Mouse (Mus musculus) heart, embryonic 13.5 days (tissue): ENCODE measurements around the gene Neurod2. TPM values are rescaled to one million over a fixed set of nuclear protein-coding genes. Genes with fewer than 3 reads are reported as not detected.

ENCODE experiments used
- ATAC-seq: fragments of 200-750 bp; cut with Nextera tagmentation; 2 replicates; pipeline ENCODE4 v1.8.0; 2017; ENCODE audit warnings: moderate TSS enrichment; ENCODE audit not compliant: insufficient number of reproducible peaks, low FRiP score, low TSS enrichment; ENCODE audit errors: extremely low read depth
- H3K27ac ChIP-seq: fragments of 300-500 bp; sonication (generic); replicated peaks from 2 replicates; pipeline ENCODE4 v1.5.1; 2015; ENCODE audit warnings: moderate library complexity, mild to moderate bottlenecking, inconsistent platforms
- H3K27me3 ChIP-seq: fragments of 300-500 bp; sonication (generic); replicated peaks from 2 replicates; pipeline ENCODE4 v1.6.1; 2015; ENCODE audit warnings: mild to moderate bottlenecking, inconsistent platforms
- H3K36me3 ChIP-seq: fragments of 300-500 bp; sonication (generic); 2 replicates; pipeline ENCODE4 v1.6.1; 2015; ENCODE audit warnings: mild to moderate bottlenecking, inconsistent platforms
- H3K4me1 ChIP-seq: fragments of 300-500 bp; sonication (generic); 2 replicates; pipeline ENCODE4 v1.6.1; 2015; ENCODE audit warnings: inconsistent platforms
- H3K4me2 ChIP-seq: fragments of 300-500 bp; sonication (generic); 2 replicates; pipeline ENCODE4 v1.6.1; 2015; ENCODE audit warnings: inconsistent platforms, mild to moderate bottlenecking, moderate library complexity
- H3K4me3 ChIP-seq: fragments of 300-500 bp; sonication (generic); 2 replicates; pipeline ENCODE4 v1.5.1; 2015; ENCODE audit warnings: moderate library complexity, mild to moderate bottlenecking, inconsistent platforms
- H3K9ac ChIP-seq: fragments of 300-500 bp; sonication (generic); 2 replicates; pipeline ENCODE4 v1.6.1; 2015; ENCODE audit warnings: inconsistent platforms, mild to moderate bottlenecking, moderate library complexity
- H3K9me3 ChIP-seq: fragments of 300-500 bp; sonication (generic); 2 replicates; pipeline ENCODE4 v1.6.1; 2016; ENCODE audit warnings: inconsistent platforms
- WGBS: fragments of 180-500 bp; shearing (Covaris S2); methylation state at CpG from one replicate; pipeline ENCODE4 v1.1.7; 2015; ENCODE audit warnings: mixed read lengths; 5-methylcytosine and 5-hydroxymethylcytosine counted together
- polyA plus RNA-seq: library from polyadenylated mRNA; unstranded; fragments of >200 nt; fragmentation: Nextera tagmentation; extraction: Ambion mirVana; gene quantifications from 2 replicates; pipeline ENCODE4 v1.2.1, GENCODE M21; 2015

Gene Neurod2
- polyA plus RNA-seq, 1 experiment from 2014 or later, result not detected

DNA sequence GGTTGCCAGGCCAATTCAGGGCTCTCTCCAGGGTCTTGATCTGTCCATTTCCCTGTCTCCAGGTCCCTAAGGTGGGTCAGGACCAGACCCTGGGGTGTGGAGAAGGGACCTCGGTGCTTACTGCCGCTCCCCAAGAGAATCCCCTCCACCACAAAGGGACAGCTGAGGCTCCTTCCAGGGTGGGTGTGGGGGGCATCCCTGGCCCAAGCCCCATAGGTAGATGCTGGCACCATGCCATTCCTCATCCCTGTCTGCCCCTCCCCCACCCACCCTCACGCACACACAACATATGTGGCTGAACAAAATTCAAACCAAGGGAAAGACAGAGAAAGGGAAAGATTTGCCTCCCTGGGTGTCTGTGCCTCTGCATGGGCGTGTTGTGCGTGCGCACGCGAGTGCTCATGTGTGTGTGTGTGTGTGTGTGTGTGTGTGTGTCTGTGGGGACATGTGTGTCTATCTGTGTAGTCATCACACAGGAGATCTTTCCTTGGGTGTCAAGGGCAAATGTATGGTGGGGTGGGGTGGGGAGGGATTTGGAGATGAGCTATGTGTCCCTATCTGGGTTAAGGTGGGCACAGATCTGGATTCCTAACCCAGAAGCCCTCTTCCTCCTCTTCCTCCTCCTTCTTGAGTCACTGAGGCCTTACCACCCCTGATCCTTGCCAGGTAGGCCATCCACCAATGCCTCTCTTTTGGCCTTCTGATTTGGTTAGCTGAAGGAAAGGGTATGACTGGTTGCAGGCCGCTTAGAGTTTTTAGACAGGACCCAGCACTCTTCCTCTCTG is 704 bp upstream of the Neurod2 start:
- H3K4me2 ChIP-seq, result no peak overlapping the region
- H3K4me1 ChIP-seq, result peaks cover 28% of the 10 kb centered on the region
- no peak for ATAC-seq
- H3K27ac ChIP-seq, result no peak overlapping the region
- no peak overlapping the region for H3K4me3 ChIP-seq
- no peaks in the 10 kb centered on the region for H3K36me3 ChIP-seq
- 29% methylated on average over 9 of the region's 9 CpGs for WGBS
- H3K27me3 ChIP-seq, result peaks cover 100% of the 10 kb centered on the region
- no peaks in the 10 kb centered on the region; the same call in 1 of the 2 replicates for H3K9me3 ChIP-seq
- no peak overlapping the region for H3K9ac ChIP-seq

DNA sequence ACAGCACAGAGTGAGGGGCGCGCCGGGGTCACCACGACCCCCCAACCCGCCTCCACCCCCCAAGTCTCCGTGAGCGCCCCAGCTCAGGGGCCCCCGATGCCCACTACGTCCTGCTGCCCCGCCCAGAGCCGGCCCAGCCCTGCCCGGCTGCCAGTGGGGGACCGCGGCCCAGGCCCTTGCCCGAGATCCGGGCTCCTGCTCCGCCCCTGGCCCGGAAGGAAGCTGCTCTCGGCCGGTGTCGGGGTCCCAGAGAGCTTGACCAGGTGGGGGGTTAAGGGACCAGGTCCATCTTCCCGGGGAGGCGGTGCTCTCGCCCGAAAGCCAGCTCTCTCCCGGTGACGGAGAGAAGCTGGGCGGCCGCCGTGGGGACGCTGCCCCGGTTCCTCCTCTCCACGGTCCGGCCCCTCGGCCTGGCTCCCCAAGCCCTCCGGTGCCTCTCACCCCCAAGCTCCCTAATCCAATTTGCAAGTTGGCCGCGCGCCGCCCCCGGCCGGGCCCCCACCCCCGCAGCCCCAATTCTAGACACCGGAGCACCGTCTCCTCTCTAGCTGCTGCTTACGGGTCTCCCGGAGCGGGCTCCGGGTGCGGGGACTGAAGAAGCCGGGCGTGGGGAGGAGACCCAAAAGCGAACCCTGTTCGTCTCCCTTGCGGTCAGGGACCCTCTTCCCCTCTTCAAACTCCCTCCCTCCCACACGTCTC is 928 bp downstream of the Neurod2 start:
- Histone ChIP-seq H3K27ac (no peak overlapping the region), H3K27me3 (peaks cover 100% of the 10 kb centered on the region), H3K4me3 (peak overlapping the region; percentile 44), H3K36me3 (no peaks in the 10 kb centered on the region), H3K4me2 (peak overlapping the region; percentile 64), H3K9ac (peak overlapping the region; percentile 47; the same call in 1 of the 2 replicates), H3K4me1 (peaks cover 21% of the 10 kb centered on the region), H3K9me3 (no peaks in the 10 kb centered on the region; the same call in 1 of the 2 replicates)
- no peak for ATAC-seq
- WGBS, result under 1% methylated on average over 47 of the region's 56 CpGs

DNA sequence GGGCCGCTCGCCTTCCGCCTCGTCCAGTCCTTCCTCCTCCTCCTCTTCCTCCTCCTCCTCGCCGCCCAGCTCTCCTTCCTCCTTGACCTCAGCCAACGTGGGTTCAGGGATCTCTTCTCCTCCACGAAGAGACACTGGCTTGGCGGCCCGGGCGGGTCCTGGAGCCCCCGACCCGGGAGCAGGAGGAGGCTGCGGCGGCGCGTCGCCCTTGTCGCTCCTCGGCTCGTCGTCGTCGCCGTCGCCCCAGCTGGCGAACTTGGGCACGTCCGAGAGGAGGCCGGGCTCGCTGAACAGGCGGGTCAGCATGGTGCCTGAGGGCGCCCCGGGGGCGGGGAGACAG is 1.4 kb downstream of the Neurod2 start:
- H3K4me3 ChIP-seq, result peak overlapping the region; percentile 44
- peaks cover 100% of the 10 kb centered on the region for H3K27me3 ChIP-seq
- WGBS, result 0% methylated on average over 22 of the region's 35 CpGs
- H3K27ac ChIP-seq, result no peak overlapping the region
- no peak for ATAC-seq
- H3K4me1 ChIP-seq, result peaks cover 21% of the 10 kb centered on the region
- H3K4me2 ChIP-seq, result peak overlapping the region; percentile 64
- H3K9ac ChIP-seq, result peak overlapping the region; percentile 47; the same call in 1 of the 2 replicates
- H3K36me3 ChIP-seq, result no peaks in the 10 kb centered on the region
- no peaks in the 10 kb centered on the region; the same call in 1 of the 2 replicates for H3K9me3 ChIP-seq

DNA sequence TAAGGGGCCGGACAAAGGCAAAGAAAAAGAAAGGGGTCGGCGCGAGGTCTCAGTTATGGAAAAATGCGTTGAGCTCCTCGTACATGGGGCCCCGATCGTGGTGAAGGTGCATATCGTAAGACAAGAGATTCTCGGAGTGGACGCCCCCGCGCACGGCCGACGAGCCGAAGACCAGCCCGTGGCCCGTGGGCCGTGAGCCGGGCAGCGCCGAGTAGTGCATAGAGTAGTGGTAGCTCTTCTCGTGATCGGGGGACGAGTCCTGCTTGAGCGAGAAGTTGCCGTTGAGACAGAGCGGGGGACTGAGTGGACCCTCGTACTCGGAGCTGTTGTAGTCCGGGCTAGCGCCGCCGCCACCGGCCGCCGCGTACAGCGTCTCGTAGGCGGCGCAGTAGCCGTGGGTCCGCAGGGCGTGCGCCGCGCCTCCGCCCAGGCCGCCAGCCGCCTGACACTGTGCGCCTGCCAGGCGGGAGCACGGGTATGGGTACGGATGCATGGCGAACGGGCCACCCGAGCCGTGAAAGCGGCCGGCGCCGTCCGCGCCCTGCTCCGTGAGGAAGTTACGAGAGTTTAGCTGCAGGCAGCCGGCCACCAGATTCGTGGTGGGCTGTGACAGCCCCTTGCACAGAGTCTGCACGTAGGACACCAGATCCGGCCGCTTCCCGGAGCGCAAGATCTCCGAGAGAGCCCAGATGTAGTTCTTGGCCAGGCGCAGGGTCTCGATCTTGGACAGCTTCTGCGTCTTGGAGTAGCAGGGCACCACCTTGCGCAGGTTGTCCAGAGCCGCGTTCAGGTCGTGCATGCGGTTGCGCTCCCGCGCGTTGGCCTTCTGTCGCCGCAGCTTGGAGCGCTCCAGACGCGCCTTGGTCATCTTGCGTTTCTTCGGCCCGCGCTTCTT is 2.1 kb downstream of the Neurod2 start:
- Histone ChIP-seq H3K27me3 (peaks cover 100% of the 10 kb centered on the region), H3K27ac (no peak overlapping the region), H3K36me3 (no peaks in the 10 kb centered on the region), H3K4me1 (peaks cover 21% of the 10 kb centered on the region), H3K4me3 (peak overlapping the region; percentile 44), H3K9ac (no peak overlapping the region), H3K9me3 (no peaks in the 10 kb centered on the region; the same call in 1 of the 2 replicates), H3K4me2 (peak overlapping the region; percentile 64)
- WGBS, result under 1% methylated on average over 97 of the region's 97 CpGs
- no peak for ATAC-seq

DNA sequence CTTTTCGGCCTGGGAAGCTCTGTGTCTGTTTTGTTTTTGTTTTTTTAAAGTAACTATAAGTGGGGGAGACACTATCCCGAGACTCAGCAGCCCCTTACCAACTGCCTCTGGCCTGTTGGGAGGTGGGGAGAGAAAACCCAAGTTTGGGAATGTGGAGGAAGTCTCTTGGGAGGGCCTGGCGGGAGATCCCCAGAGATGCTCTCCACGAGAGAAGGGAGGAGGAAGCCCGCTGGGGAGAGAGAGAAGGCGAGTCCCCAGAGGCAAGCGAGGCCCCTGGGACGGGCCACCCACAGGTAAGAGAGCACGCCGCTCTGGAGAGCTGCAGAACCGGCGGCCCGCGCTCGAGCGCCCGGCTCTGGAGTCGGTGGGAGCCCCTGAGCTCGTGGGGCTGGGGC is 2.7 kb downstream of the Neurod2 start:
- no peak overlapping the region for H3K9ac ChIP-seq
- peak overlapping the region; percentile 44 for H3K4me3 ChIP-seq
- H3K4me2 ChIP-seq, result peak overlapping the region; percentile 64
- H3K36me3 ChIP-seq, result no peaks in the 10 kb centered on the region
- peaks cover 21% of the 10 kb centered on the region for H3K4me1 ChIP-seq
- no peaks in the 10 kb centered on the region for H3K9me3 ChIP-seq
- peaks cover 100% of the 10 kb centered on the region for H3K27me3 ChIP-seq
- WGBS, result under 1% methylated on average over 19 of the region's 19 CpGs
- no peak overlapping the region for H3K27ac ChIP-seq
- ATAC-seq, result no peak

DNA sequence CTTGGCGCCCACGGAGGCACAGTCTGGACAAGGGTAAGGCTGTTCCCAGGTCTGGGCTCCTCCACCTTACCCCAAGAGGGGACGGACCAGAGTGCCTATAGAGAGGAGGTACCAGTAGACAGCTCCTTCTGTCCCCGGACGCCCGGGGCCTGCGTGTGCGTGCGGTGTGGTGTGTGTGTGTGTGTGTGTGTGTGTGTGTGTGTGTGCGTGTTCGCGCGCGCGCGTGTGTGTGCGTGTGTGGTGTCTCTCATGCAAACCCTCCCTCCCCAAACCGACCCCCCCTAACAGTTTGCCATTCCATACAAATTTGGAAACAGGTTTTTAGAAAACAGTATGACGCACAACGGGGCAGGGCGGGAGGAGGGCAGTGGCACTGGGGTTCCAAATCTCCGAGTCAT is 3.6 kb downstream of the Neurod2 start:
- 2% methylated on average over 22 of the region's 22 CpGs for WGBS
- ATAC-seq, result no peak
- no peak overlapping the region for H3K9ac ChIP-seq

GRCm38 (mm10) chr11:98325191-98325820 is 4.1 kb downstream of the Neurod2 start:
- H3K27me3 ChIP-seq, result peaks cover 100% of the 10 kb centered on the region
- no peak overlapping the region for H3K4me3 ChIP-seq
- H3K27ac ChIP-seq, result no peak overlapping the region
- H3K4me2 ChIP-seq, result no peak overlapping the region
- ATAC-seq, result no peak
- peaks cover 21% of the 10 kb centered on the region for H3K4me1 ChIP-seq
- H3K9ac ChIP-seq, result no peak overlapping the region
- 10% methylated on average over 14 of the region's 14 CpGs for WGBS
- no peaks in the 10 kb centered on the region for H3K9me3 ChIP-seq
- no peaks in the 10 kb centered on the region for H3K36me3 ChIP-seq

More for the DNA sequence above, 3.6 kb downstream of the Neurod2 start:
- peaks cover 100% of the 10 kb centered on the region for H3K27me3 ChIP-seq
- H3K4me3 ChIP-seq, result no peak overlapping the region
- no peak overlapping the region for H3K4me2 ChIP-seq
- no peaks in the 10 kb centered on the region for H3K36me3 ChIP-seq
- no peaks in the 10 kb centered on the region for H3K9me3 ChIP-seq
- no peak overlapping the region for H3K27ac ChIP-seq
- peaks cover 21% of the 10 kb centered on the region for H3K4me1 ChIP-seq

- WGBS, result 2% methylated on average over 9 of the region's 9 CpGs
- Histone ChIP-seq H3K9ac (no peak overlapping the region), H3K27ac (no peak overlapping the region), H3K27me3 (peaks cover 100% of the 10 kb centered on the region), H3K9me3 (no peaks in the 10 kb centered on the region), H3K36me3 (no peaks in the 10 kb centered on the region), H3K4me1 (peaks cover 21% of the 10 kb centered on the region), H3K4me2 (no peak overlapping the region), H3K4me3 (no peak overlapping the region)
- ATAC-seq, result no peak
Observed at GRCm38 (mm10) chr11:98323933-98324332, 5.5 kb downstream of the Neurod2 start.

- WGBS, result 4% methylated on average over 10 of the region's 10 CpGs
- no peak overlapping the region for H3K9ac ChIP-seq
- no peaks in the 10 kb centered on the region for H3K9me3 ChIP-seq
Observed at GRCm38 (mm10) chr11:98323136-98323866, 6.1 kb downstream of the Neurod2 start.

DNA sequence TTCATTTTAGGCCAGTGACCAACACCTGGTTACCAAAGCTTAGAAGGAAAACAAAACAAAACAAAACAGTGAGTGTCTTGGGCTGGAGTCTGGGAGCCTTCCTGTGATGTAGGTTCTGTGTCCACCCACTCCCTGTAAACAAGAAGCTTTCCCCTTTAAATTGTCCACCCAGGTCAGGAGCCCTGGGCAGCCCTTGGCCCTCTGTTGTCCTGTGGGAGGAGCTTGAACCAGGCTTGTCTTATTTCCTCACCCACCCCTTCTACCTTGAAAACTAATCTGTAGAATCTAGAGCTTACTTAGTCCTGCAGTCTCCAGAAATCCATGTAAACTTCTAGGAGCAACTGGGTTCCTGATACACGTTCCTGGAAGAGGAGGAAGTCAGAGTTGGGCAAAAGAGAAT is 7.3 kb downstream of the Neurod2 start:
- Histone ChIP-seq H3K4me1 (peaks cover 4% of the 10 kb centered on the region), H3K9ac (no peak overlapping the region), H3K4me2 (no peak overlapping the region), H3K4me3 (no peak overlapping the region), H3K27ac (no peak overlapping the region), H3K27me3 (peaks cover 100% of the 10 kb centered on the region), H3K36me3 (no peaks in the 10 kb centered on the region), H3K9me3 (no peaks in the 10 kb centered on the region)
- WGBS, result 15% methylated on average over 1 of the region's 1 CpGs
- no peak for ATAC-seq

More at GRCm38 (mm10) chr11:98323136-98323866, 6.1 kb downstream of the Neurod2 start:
- no peak overlapping the region for H3K4me2 ChIP-seq
- no peak overlapping the region for H3K27ac ChIP-seq
- H3K27me3 ChIP-seq, result peaks cover 100% of the 10 kb centered on the region
- H3K4me3 ChIP-seq, result no peak overlapping the region
- H3K36me3 ChIP-seq, result no peaks in the 10 kb centered on the region
- peaks cover 16% of the 10 kb centered on the region for H3K4me1 ChIP-seq
- ATAC-seq, result no peak
